Mouse (Mus musculus) bone marrow, adult 2 months (tissue): ENCODE data around the gene Espn. TPM values are rescaled to one million over a fixed set of nuclear protein-coding genes. Genes with fewer than 3 reads are reported as not detected.

Source experiments
- H3K27ac ChIP-seq: fragments of 200-500 bp; 2 replicates; pipeline ENCODE4 v1.5.1; 2012; ENCODE audit warnings: low read depth, mild to moderate bottlenecking, control low read depth, inconsistent platforms, low read length; ENCODE audit not compliant: control insufficient read depth, poor library complexity, insufficient read depth
- H3K4me1 ChIP-seq: fragments of 200-500 bp; 2 replicates; pipeline ENCODE4 v1.6.1; 2011; ENCODE audit warnings: low read length; ENCODE audit not compliant: control insufficient read depth, insufficient read depth
- H3K4me3 ChIP-seq: fragments of 200-500 bp; replicated peaks from 2 replicates; pipeline ENCODE3; 2011; ENCODE audit warnings: mild to moderate bottlenecking, low read depth, low read length, control low read depth; ENCODE audit not compliant: control insufficient read depth
- CTCF ChIP-seq: fragments of 200-500 bp; IDR thresholded peaks from 2 replicates; pipeline ENCODE4 v1.5.1; 2011; ENCODE audit warnings: low read length, control low read depth; ENCODE audit not compliant: control insufficient read depth, insufficient read depth
- POLR2A ChIP-seq: fragments of 200-500 bp; IDR thresholded peaks from 2 replicates; pipeline ENCODE4 v1.6.1; 2011; ENCODE audit warnings: low read depth, mild to moderate bottlenecking, control low read depth, low read length, borderline replicate concordance; ENCODE audit not compliant: control insufficient read depth
- WGBS: fragments of 180-500 bp; shearing (Covaris S2); methylation state at CpG from one replicate; pipeline ENCODE4 v1.1.7; 2018; 5-methylcytosine and 5-hydroxymethylcytosine counted together
- polyA plus RNA-seq: library from polyadenylated mRNA; stranded (reverse); fragments of >200 nt; gene quantifications from 2 replicates; pipeline ENCODE4 v1.2.4, GENCODE M21; 2011; ENCODE audit warnings: low replicate concordance; ENCODE audit not compliant: missing spikeins, insufficient read depth, insufficient read length

The Espn gene
- polyA plus RNA-seq, 1 experiment = not detected

DNA sequence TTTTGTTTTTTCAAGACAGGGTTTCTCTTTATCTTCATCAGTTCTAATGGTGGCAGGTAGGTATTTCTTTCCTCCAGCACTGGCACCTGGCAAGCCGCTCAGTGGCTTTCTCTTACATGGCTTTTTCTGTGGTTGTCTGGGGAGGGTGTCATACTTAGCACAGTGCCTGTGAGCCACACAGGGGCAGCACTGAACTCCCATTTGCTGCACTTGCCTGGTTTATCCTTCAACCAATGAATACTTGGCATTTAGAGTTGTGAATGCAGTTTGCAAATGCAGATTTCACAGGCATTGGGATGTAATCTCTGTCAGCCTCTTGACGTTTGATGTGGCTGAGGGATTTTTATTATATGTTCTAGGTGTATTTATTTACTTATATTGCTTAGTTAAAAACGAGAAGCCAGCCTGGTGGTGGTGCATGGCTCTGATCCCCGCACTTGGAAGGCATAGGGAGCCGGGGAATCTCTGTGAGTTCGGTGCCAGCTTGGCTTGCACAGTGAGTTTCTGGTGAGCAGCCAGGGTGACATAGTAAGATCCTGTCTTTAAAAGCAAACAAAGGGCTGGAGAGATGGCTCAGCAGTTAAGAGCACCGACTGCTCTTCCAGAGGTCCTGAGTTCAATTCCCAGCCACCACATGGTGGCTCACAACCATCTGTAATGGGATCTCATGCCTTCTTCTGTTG lies 32.3 kb upstream of the Espn start:
- H3K27ac ChIP-seq = no peak overlapping the region
- 69% methylated on average over 7 of the region's 7 CpGs for WGBS
- H3K4me1 ChIP-seq = peaks cover 11% of the 10 kb centered on the region
- TF ChIP-seq POLR2A = no peak
- TF ChIP-seq CTCF = peak; percentile 28; the same call in 1 of the 2 replicates
- H3K4me3 ChIP-seq = no peak overlapping the region

DNA sequence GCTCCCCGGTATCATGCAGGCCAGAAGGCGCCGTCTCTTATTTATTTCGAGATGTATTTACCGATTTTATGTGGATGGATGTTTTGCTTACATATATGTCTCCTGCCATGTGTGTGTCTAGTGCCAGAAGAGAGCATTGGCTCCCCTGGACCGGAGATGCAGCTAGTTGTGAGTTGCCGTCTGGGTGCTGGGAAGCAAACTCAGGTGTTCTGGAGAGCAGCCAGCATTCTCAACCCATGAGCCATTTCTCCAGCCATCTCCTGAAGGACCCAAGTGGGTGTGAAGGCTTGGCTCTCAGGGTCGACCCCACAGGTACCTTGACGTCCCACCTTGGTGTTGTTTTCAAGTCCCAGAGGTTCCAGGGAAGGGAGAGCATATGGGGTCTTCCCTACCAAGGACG lies 30.0 kb upstream of the Espn start:
- TF ChIP-seq CTCF (no peak), POLR2A (no peak)

DNA sequence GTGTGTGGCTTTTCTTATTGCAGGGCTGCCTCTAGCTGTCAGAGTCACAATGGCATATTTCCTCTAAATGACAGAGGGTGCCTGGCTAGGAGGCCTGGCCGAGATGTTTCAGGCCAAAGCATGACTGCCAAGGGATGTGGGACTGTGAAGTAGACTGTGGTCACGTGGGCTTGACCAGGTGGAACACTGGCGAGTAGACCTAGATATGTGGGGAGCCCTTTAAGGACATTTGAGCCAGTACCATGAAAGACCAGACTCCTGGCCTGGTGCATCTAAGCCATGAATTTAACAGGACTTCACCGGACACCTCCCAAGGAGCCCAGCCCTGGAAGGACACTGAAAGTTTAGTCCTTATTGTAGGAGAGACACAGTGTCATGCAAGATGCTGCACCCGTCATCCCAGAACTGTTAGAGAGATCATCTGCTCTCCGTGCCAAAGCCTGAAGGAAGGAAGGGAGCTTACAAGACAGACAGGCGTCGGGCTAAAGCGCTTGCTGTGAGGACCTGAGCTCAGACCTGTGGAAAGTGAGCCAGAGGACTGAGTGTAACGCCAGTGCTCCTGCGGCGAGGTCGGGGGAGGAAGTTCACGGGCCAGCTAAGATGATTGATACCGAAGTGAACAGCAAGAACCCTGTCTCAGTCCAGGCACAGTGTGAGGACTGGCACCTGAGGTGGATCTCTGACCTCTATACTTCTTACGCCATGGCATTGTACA lies 27.9 kb upstream of the Espn start:
- Histone ChIP-seq H3K27ac (no peak overlapping the region), H3K4me3 (no peak overlapping the region), H3K4me1 (peaks cover 4% of the 10 kb centered on the region; the same call in 1 of the 2 replicates)
- 53% methylated on average over 16 of the region's 16 CpGs for WGBS
- TF ChIP-seq CTCF = no peak
- TF ChIP-seq POLR2A = no peak

More for the DNA sequence above, 30.0 kb upstream of the Espn start:
- peaks cover 12% of the 10 kb centered on the region for H3K4me1 ChIP-seq
- H3K4me3 ChIP-seq = no peak overlapping the region
- 83% methylated on average over 10 of the region's 10 CpGs for WGBS
- no peak overlapping the region for H3K27ac ChIP-seq

DNA sequence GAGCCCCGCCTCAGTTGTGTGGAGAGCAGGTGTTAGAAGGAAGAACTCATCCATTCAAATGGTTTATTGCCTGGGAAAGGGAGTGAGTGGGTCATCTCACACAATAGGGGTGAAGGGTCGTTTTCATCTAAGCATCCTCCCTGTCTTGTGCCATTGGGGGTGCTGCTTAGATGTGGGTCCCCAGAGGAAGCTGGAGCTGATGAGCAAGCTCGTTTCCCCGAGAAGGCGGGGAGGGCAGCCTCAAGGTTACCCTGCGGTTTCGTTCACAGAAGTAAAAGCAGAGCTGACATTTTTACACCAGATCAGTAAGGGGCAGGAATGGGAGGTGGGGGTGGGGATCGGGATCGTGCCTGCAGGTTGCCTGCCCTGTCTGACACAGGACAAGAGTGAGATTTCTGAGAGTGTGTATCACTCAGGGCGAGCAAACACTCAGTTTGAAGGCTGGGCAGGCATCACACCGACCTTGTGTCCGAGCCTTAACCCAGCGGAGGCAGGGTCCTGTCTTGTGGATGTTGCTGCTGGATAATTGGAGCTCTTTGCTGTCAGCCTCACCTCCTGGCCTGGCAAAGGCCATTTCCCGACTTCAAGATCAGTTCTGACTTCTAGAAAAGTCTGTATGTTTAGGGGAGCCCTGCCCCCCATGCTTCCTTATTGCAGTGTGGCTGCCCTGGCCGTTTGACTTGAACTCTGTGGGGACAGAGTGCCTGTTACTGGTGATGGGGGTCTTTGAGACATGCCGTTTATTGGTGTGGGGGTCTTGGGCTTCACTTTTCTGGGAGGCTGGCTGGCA lies 26.9 kb upstream of the Espn start:
- H3K4me1 ChIP-seq = peaks cover 2% of the 10 kb centered on the region; the same call in 1 of the 2 replicates
- peak overlapping the region; percentile 73 for H3K4me3 ChIP-seq
- no peak overlapping the region for H3K27ac ChIP-seq
- WGBS = 6% methylated on average over 16 of the region's 16 CpGs
- TF ChIP-seq CTCF = no peak
- TF ChIP-seq POLR2A = no peak

DNA sequence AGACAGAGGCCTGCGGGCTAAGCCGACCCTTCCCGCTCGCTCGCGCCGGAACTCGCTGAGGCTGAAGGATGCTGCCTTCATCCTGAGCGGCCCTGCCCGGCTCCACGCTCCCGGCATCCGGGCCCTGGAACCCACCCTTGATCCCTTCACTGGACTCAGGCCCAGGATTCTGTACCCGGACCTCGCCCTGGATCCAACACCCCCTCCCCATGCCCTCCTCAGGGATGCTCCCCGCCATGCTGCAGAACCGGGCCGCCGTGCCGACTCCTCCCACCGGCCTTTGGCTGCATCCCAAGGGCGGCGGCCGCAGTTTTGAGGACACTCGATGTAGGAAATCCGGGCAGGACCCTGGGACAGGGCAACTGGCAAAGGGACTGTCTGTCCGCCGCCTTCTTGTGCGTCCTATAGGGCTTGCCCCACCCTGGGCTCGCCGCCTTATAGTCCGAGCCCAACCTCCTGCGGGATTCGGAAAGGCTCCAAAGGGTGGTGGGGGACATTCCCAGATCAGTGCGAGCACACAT lies 26.2 kb upstream of the Espn start:
- peak overlapping the region; percentile 73 for H3K4me3 ChIP-seq
- H3K4me1 ChIP-seq = peaks cover 2% of the 10 kb centered on the region; the same call in 1 of the 2 replicates
- under 1% methylated on average over 35 of the region's 35 CpGs for WGBS
- H3K27ac ChIP-seq = no peak overlapping the region; the same call in 1 of the 2 replicates
- TF ChIP-seq POLR2A = no peak
- TF ChIP-seq CTCF = no peak

DNA sequence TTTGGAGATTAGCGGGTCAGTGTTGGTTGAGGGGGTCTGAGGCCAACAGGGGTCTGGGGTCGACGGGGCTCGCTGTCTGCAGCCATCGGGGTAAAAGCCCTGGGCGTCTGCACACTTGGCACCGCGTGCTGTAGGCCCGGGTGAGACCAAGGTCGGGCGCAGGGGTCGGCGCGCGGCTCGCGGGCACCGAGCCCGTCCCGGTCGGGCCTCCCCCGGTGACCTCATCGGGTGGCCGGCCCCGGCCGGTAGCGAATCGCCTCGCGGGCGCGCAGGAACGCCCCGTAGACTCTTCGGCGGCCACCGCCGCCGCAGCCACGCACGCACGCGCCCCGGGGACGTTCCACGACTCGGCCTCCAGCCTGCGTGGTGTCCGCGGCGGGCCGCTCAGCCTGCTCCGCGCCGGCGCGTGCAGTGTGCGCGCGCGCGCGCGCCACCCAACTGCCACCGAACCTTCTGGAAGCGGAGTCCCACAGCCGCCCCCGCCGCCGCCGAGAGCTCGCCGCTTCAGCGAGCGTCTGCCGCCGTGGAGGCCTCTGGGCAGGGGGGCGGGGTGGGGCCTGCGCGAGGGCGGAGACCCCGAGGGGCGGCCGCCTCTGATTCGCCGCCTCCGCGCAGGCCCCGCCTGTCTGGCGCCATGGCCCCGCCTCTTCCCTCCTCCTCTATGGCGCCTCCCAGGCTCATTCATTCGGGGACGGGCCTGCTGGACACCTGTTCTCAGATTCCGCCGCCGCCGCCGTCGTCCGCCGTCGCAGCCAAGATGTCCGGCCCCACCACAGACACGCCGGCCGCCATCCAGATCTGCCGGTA lies 25.6 kb upstream of the Espn start, which contains the start of gene Acot7:
Acot7 (plus strand) TSS at position 598 of the 807 bp plus-strand sequence.
- peak within 1 kb of the TSS; percentile 73 for H3K4me3 ChIP-seq
- WGBS = under 1% methylated on average over 98 of the region's 108 CpGs

DNA sequence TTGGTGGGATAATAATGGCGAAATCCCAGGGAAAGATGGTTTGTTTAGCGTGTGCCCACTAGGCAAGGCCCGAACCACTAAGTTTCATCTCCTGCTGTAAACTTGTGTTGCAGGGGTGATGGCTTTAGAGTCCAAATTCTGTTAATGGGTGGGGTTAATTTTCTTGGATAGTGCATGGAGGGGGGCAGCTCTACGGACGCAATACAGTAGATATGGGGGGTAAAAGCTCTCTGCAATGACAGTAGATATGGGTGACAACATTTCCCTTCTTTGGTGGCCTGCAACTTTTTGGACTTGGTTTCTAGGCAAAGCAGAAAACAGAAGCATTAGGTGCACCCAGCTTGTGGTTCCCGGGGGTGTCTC lies 25.0 kb upstream of the Espn start:
- WGBS = 13% methylated on average over 6 of the region's 6 CpGs
- Histone ChIP-seq H3K4me1 (peaks cover 2% of the 10 kb centered on the region; the same call in 1 of the 2 replicates), H3K4me3 (peak overlapping the region; percentile 60), H3K27ac (peak overlapping the region; percentile 93)
- no peak for TF ChIP-seq POLR2A

More for the DNA sequence above, 25.6 kb upstream of the Espn start, which contains the start of gene Acot7:
- TF ChIP-seq CTCF = no peak
- TF ChIP-seq POLR2A = peak; percentile 22; the same call in 1 of the 2 replicates
- Histone ChIP-seq H3K27ac (peak within 1 kb of the TSS; percentile 93), H3K4me1 (peaks cover 2% of the 10 kb centered on the region; the same call in 1 of the 2 replicates)
